Mouse (Mus musculus): ENCODE results near the gene Lhx3.

Lhx3 gene

DNA sequence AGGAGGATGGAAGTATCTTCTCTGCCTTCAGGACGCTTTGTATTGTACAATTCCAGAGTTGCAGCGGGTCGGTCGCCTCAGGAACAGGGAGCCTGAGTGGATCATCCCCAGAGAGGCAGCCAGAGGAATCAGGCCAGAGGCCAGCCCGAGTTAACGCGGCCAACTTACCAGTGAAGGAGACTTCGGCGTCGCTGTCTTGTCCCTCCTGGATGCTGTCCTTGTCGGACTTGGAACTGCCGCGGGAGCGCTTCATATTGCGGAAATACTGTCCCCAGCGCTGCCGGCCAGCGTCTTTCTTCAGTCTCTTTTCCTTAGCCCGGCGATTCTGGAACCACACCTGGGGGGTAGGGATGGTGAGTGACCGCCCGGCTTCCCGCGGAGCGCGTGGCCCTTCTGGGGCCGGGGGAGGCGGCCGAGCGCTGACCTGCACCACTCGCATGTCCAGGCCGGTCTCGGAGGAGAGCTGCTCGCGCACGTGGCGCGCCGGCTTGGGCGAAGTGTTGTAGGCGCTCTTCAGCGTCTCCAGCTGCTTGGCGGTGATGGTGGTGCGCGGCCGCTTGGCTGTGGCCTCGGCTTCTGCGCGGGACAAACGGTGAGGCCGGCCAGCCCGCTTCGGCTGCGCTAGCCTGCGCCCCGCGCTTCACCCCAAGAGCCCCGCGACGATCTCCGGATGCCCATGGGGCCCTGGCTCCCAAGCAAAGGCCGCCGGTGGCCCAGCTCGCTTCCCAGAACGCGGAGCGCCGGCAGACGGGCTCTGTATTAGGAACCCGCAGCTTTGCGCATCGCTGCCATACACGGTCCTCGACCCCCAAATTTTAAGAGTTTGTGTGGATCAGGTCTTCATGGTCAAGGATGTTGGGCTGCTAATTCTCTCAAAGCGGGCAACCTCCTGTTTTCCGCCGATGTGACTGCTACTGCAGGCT, 5.9 kb downstream of the Lhx3 start:
- no peak for DNase-seq

DNA sequence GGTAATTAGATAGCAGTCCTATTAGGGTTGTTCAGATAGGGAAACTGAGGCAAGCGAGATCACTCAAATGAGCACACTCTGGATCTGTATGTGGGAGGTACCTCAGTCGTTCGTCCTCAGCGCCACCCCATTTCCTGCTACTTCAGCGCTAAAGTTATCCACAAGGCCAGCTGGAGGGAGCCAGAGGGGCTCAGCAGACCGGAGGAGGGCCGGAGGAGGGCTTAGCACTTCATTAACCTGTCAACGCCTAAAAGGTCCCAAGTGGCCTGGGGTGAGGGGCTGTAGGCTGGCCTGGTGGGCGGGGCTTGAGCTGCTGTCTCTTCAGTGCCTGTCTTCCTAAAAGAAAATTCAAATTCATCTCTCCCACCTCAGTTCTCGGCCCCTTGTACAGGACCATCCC, 9.6 kb downstream of the Lhx3 start:
- no peak for DNase-seq

DNA sequence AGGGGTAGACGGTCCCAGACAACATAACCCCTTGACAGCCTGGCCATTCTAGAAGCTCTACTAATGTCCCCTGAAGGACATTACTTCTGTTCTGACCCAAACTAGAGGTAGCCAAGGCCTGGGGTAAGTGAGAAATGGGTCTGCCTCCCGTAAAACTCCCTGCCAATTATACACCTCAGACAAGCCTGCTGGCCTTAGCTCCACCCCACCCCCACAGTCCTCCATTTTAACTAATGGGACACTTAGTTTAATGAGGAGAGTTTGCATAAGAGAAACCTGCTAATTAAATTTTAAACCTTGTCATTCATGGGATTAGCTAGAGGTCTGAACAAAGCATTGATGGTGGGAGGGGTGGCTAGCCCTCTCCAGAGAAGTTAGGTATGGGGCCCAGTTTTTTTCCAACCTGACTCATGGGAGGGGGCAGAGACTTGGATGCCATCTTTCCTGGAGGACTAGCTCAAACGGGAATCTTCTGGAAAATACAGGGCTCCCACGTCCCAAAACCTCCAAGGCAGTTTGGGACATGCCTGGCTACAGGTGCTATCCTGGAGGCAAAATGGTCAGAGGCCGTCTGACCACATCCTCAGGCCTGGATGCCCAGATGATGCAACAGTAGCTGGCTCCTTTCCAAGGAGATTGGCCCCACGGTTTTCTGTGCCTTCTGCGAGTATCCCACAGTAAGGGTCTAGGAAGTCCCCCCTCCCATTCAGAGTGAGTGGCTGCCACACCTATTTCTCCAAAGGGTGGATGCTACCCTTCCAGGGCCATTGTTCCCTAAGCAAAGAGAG, 13.3 kb downstream of the Lhx3 start:
- DNase-seq = no peak

DNA sequence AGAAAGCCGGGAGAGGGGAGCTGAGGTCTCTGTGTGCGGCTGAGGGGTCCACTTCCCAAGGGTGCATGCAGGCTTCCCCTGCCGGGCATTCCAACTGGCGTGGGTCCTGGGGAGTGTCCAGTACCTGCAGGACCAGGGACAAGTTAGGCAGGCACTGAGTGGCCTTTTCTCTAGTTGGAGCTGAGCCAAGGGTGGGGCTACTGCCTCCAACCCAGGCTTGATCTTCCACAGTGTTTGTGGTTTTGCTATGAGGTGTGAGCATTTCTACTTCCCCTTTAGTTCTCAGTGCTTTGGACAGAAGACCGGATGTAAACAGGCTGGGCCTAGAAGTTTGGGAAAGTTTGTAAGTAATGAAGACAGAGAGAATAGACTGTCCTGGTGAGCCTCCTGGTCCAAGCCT, 19.6 kb downstream of the Lhx3 start:
- DNase-seq = no peak

DNA sequence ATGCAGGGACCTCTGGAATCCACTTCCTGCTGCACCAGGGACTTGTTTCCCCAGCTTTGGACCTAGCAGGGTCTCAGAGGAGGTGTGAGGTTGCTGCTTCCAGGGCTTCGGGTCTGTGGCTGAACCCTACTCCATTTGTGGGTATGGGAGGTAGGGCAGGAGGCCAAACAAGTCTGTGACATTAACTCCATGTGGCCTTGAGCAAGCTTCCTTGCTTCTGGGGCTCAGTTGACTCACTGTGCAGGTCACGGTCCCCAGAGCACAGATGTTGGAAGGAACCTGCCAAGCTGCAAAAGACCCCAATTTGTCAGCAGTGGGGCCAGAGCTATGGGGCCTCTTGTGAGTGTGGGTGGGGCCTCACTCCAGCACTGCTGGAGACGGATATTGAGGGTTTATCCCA, 23.7 kb downstream of the Lhx3 start:
- DNase-seq = no peak

DNA sequence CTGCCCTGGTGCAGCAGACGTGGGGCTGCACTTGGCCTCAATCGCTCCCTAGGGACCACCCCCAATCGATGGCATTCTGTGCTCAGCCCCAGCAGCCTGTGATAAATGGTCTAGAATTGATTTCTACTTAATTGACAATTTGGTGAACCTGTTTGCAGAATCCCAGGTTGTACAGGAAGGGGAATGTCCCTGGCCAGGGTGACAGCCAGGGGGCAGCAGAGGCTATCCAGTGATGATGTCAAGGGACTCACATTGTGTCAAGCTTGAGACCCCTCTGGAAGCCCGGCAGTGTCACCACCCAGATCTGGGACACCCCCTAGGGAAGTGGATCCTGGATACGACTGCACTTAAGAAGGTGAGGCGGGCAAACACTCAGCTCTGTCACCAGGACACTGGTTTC, 25.4 kb downstream of the Lhx3 start:
- DNase-seq = peak; percentile 50

DNA sequence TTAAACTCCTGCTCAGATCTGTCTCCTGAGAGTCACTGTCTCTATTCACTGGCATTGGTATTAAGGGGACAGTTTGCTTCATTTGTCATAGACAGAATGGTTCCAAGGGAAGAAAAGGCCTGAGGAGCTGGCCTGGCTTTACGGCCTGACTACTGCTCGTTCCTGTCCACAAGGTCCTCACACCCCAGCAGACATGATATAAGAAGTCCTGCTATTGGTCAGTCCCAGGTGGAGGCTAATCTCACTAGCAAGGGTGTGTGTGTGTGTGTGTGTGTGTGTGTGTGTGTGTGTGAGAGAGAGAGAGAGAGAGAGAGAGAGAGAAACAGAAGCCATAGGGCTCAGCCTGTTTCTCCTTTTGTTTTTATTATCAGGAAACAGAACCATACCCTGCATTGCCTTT, 30.9 kb downstream of the Lhx3 start:
- DNase-seq = no peak

DNA sequence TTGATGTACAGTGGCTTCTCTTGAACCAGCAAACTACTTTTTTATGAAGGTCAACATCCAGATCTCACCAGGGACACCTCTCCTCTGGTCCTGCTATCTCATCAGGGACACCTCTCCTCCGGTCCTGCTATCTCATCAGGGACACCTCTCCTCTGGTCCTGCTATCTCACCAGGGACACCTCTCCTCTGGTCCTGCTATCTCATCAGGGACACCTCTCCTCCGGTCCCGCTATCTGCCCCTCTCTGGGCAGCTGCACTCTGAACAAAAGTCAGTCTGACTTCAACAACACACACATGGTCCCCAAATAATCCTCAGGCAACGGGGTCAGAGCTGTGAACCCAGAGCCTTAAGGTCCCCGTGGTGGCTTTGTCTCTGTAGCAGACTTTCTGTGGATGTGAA, 31.4 kb downstream of the Lhx3 start:
- no peak for DNase-seq

DNA sequence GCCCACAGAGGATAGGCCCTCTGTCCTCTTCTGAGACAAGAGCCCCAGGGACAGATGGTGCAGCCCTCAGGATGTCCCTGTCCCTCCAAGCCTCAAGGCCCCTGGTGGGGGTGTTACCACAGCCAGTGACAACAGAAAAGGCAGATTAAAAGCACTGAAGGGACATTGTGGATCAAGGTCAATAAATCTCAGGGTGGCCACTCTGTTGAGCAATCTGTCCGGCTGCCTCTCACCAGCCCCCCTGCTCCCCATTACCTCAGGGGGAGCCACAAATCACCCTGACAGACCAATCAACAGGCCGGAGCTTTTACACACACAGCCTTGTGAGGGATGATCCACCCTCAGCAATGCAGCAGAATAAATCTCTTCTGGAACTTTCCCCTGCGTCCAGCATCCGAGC, 32.9 kb downstream of the Lhx3 start:
- no peak for DNase-seq

DNA sequence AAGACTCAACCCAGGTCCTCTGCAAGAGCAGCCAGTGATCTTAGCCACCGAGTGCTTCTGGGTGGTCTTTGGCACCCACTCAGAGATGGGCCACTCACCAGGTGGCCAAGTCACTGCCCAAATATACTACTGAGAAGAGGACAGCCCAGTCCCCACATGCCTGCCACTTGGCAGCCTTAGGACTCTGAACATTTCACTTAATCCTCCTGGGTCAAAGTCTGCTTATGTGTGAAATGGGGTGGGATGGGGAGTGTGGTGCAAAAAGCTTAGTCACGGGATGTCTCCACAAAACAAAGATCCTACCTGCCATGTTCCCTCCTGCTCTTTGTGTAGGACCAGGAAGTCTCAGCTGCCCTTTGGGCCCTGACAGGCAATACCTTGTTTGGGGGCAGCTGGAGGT, 35.9 kb downstream of the Lhx3 start:
- DNase-seq = no peak

DNA sequence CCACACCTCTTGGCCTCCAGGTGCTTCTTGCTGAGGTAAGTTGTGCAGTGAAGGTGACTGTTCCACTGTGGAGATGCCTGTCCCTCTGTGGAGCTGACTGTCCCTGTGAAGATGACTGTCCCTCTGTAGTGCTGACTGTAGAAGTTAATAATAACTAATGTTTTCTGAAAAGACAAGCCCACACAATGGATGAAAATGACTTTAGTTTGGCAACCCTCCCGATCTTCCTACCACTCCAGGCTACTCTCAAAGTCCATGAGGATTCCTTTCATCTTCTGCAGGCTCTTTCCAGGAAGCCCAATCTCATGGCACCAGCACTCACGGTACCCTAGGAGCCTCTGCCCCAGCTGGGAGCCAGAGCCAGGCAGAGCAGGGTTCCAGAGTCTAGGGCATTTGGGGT, 37.7 kb downstream of the Lhx3 start:
- DNase-seq = no peak

DNA sequence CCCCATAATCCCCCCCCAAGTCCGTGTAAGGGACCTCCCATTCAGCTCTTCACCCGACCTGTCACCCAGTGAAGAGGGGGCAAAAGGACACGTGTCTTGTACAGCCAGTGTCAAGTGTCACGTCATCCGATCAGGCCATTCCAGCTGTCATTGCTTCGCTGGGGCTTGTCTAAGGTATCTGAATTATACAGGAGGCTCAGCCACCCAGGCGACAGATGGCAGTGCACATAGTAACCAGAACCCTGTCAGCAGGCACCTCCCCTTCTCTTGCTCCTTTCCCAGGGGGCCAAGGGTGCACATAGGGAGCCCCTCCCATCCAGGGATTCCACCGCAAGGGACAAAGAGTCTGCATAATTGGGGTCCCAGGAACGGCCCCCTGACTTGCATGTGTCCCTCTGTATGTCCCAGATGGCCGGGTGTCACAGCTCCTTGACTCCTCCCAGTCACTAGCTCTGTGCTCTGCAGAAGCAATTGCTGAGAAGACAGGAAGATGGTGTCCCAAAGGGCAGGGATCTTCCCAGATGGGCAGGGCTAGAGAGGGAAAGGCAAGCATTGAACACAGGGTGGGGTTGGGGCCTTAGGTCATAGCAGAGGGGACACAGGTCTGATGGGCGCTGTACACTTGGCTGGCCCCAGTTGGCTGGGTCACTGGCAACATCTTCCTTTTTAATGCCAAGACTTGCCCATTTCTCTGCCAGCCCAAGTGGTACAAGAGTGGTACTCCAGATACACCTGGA, 39.1 kb downstream of the Lhx3 start:
- no peak for DNase-seq

DNA sequence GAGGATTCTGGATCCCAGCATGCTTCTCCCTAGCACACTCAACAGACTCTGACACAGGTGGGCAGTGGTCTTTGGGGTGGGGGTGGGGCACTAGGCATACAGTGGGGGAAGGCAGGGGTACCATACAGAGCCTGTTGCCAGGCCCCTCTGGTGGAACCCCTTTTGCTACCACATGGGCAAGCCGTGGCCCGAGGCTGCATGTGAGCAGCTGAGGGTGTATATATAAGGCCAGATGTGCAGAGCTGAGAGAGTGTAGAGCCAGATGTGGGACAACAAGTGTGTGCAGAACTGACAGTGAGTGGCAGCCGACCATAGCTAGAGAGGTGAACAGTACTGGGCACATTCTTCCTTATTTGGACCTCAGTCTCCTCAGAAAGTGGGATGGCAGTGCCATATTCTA, 41.2 kb downstream of the Lhx3 start:
- no peak for DNase-seq

DNA sequence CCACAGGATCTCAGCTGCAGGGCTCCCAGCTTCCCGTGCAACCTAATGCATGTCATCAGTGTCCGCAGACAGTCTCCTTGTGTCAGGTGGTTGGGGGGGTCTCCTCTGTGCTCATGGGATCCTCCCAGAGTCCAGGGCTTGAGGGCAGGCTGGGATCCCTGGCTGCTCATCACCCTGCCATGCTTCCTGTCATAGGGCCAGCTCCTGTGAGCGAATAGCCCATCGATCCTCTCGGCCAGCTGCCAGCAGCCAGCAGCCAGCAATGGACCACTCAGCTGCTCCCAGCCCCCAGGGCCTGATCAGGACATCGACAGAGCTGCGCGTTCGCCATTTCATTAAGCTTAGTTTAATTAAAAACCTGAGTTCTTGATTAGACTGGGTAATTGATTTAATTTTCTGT, 50.0 kb downstream of the Lhx3 start:
- no peak for DNase-seq

DNA sequence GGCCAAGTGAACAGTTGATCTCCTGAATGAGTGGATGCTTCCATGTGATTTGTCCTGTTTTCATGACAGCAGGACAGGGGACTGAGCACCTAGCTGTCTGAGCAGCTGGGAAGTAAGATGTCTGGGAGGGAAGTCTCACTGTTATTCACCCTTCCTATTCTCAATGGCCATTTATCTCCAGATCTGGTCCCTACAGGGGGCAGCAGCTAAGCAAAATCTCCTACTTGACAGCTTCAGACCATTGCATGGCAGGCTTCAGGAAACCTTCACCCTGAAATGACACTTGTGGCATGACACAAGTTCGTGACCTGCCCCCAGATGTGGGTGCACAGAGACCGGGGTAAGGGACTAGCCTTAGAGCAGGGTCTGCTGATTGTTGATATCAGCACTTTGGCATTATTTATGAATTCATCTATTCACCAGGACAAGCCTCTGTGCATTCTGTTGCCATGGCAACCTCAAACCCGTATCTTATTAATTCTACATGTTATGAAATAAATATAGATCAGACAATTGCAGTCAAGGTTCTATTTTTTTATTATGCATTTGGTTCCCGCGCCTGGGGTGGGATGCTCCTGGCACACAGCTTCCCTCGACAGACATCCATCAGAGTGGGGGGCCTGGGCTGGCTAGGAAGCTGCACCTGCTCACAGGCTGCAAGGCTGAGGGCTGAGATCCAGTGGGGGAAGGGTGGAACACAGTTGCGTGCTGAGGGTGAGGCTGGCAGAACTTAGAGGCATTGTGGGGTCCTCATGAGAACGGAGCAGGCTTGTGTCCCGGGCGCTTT, 51.7 kb downstream of the Lhx3 start:
- no peak for DNase-seq

DNA sequence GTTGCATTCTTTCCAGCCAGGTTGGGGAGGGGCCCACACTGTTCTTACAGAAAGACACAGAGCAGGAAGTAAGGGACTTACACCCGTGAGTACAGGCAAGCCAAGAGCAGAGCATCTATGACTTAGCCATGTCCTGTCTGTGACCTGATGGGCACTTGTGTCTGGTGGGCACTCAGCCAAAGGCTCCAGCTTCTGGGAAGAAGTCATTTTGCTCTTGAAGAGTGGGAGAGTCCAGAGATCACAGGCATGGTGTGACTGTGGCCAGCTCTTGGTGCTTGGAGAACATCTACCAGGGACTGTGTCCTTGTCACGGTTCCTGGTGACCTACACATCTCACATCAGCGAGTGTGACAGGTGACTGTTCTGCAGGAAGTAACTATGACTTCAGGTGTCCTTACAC, 52.4 kb downstream of the Lhx3 start:
- no peak for DNase-seq

DNA sequence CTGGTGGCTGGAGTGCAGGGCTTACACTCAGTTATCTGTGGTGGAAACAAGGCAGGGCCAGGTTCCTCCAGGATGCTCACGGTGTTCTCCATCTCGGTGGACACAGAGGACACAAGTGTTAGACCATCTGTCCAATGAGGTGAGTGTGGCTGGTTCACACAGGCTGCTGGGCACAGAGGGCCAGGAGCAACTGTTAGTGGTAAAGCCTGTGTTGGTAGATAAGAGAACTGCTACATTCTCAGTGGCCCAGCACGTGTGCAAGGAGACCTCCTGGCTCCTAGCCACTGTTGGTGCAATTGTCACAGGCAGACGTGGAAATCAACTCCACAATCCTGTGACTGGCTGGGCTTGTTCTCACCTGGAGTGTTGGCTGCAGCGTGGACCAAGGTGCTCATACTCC, 53.5 kb downstream of the Lhx3 start:
- no peak for DNase-seq

DNA sequence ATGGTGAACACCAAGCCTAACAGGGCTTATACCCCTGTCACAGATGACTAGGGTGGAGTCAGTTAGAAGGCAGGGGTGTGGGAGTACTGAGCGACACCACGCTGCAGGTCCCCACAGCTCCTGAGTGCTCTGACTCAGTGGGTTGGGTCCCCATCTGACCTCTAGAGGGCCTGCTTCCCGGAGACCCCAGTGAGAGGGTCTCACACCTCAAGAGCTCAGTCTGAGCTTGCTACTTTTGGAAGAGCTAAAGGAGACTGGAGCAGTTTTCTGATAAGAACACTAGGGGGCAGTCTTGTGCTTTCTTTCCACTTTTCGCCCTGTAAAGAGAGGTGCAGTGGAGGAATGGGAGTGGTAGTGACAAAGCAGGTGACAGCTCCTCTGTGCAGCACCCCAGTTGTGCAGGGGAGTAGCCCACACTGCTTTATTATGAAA, 54.2 kb downstream of the Lhx3 start:
- no peak for DNase-seq

DNA sequence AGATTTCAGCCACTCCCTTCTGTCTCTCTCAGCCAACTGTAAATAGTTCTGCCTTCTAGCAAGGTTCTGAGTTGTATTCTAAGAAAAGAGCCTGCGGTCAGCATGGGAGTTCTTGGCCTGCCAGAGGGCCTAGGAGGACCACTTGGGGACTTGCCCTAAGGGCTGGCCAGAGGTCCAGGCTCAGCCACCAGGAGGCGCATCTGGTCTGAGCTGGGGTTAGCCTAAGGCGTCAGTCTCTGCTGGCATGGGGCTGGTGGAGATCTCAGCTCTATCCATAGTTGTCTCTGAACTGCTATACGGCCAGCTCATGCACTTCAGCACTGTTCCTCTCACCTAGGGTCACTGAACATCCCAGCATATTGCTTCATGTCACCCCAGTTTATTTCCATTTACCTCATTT, 54.8 kb downstream of the Lhx3 start:
- DNase-seq = no peak
